Mouse (Mus musculus) heart, postnatal 0 days (tissue): Measurements from ENCODE around the gene Lmo7.

ENCODE experiments used
- CTCF ChIP-seq: IDR thresholded peaks from 2 replicates; pipeline ENCODE4 v1.5.1; 2016; ENCODE audit warnings: antibody characterized with exemption, control low read depth, low read depth
- EP300 ChIP-seq: IDR thresholded peaks from 2 replicates; pipeline ENCODE4 v1.6.1; 2016; ENCODE audit warnings: antibody characterized with exemption, low read depth

- no peak for TF ChIP-seq CTCF
- no peak for TF ChIP-seq EP300
Observed at GRCm38 (mm10) chr14:101867071-101867733, 137.4 kb downstream of the Lmo7 start.
